Mouse (Mus musculus): ENCODE measurements around the gene Hsd11b2.
A peak's percentile ranks its signal among the peaks of the same experiment; 100 is the strongest.
"Not testable (repeated sequence)": the region's sequence is repeated elsewhere in the genome, so short reads cannot be mapped to it uniquely, and the experiment has no call there.

Gene Hsd11b2

DNA sequence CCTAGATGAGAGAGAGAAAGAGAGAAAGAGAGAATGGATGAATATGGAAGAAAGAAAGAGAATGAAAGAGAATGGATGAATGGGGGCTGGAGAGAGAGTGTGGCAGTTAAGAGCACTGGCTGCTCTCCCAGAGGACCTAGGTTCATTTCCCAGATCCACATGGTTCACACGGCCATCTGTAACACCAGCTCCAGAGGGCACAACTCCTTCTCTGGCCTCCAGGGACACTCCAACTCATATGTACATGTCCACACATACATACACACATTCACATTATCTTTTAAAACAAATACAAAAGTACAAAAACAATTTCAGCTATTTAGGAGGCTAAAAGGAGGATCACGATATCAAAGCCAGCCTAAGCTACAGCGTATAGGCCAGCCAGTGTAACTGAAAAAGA, 44.3 kb downstream of the Hsd11b2 start:
- DNase-seq (ENCODE audit: low spot score in 2 of 2) = no peak

DNA sequence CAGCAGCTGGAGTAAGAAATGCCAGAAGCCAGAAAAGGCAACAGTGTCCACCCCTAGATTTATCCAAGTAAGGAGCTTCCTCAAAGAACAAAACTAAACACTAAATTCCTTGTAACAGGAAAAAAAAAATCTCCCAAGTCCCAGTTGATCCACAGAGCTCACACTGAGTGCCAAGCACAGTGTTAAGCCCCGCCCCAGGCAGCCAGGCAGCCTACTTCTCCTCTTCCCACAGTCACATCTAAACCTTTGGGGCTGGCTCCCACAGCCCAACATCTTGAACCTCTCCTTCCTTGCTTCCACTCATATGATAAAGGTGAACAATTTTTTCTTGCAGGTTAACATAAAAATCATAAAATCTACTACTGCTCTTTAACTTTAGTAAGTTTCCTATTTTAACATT, 45.3 kb downstream of the Hsd11b2 start:
- DNase-seq (ENCODE audit: low spot score in 2 of 2) = no peak

DNA sequence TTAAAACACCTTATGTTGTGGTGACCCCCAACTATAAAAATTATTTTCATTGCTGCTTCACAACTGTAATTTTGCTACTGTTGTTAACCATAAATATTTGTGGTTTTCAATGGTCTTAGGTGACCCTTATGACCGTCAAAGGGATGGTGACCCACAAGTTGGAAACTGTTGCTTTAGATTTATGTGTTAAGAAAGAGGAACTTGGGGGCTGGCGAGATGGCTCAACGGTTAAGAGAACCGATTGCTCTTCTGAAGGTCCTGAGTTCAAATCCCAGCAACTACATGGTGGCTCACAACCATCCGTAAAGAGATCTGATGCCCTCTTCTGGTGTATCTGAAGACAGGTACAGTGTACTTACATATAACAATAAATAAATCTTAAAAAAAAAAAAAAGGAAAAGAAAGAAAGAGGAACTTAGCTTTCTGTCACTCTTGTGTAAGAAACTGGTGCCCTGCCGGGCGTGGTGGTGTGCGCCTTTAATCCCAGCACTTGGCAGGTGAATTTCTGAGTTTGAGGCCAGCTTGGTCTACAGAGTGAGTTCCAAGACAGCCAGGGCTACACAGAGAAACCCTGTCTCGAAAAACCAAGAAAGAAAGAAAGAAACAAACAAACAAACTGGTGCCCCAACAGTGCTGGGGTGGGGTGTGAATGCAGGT, 46.1 kb downstream of the Hsd11b2 start:
- not testable (repeated sequence) for DNase-seq (ENCODE audit: low spot score in 2 of 2)

DNA sequence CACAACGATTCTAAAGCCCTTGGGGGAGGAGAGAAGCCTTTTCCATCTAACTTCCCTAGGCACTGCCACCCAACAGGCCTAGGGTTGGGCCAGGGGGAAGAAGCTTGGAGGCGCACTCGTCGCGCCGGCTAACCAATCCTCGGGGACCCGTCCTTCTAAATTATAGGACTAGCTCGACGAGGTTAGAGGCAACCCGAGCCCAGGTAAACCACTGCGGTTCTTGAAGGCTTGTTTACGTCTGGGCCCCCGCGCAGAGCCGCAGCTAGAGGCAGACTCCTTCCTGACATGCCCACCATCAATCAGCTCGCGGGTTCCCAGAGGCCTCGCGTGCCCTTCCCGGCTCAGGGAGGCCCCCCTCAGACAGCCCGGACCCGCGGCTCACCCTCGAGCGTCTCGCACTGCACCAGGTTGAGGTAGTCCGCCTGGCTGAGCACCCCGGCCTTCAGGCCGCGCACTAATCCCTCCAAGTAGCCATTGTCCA, 46.9 kb downstream of the Hsd11b2 start:
- peak in 1 of 2 experiments; percentile 20 for DNase-seq (ENCODE audit: low spot score in 2 of 2)

DNA sequence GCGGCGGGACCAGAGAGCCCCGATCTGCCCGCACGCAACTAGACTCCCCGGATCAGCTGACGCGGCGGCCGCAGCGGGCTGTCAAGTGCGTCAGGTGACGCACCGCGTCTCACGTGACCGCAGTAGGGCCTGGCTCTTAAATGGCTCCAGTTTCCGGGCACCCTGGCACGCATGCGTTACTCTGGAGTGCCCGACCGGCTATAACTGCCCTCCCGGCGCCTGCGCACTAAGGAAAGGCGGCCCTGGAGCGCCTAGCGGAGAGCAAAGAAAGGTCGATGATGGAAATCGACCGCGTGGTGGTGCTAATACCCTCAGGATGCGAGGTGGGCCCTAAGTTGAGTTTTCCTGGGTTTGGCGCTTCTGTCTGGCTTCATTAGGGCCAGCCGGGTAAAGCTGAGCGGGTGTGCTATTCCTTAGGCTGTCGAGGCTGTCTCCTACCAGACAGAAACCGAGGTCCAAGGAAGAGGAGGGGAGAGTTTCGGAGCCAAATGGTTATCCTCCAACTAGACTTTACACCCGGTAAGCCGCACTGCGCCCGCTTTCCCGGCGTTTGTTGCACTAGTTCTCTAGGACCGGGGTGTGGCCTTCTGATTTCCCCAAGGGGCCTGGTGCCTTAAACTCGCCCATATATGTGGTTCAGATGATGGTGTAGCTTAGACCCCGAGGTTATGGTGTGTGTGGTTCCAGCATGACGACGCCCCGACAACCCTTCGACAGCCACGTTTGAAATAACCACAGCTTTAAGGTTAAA, 47.6 kb downstream of the Hsd11b2 start, which contains the start of gene Atp6v0d1:
TSS of gene Atp6v0d1 (minus strand) at position 96 of the 751 bp plus-strand sequence.
- peak; percentile 100 for DNase-seq (ENCODE audit: low spot score in 2 of 2)

DNA sequence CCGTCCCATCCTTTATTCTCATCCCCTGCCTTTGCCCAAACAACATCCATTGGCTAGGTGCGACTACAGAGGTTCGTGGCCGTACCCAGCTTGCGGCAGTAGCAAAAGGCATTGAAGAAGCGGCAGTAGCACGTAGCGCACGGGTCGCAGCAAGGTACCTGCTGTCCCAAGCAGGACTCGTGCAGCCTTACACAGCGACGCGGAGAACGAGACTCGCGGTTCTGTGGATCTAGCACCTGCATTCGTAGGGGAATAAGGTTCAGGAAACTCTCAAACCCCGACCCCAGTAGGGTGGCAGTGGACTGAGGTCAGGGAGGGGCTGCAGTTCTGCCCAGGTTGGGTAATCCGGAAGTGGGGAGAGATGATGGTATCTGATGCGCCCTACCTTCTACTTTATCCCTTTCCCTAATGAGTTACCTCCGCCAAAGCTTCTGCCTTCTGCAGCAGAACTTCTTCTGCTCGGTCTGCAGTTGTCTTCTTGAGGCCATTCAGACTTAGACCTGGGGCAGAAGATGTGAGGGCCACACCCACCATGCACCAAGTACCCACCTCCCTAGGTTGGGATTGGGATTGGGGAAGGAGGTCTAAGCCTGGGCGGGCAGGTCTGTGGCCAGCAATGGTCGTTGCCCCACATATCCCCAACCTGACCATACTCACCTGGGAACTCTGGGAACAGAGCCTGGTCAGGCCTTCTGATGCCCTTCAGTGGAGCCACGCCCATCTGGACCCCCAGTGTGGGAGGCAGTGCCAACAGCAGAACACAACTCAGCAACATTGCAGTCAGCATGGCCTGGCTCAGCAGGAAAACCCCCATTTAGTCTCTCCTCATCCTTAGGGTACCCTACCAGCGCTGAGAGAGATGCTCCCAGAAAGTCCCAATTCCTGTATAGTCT, 48.4 kb downstream of the Hsd11b2 start:
- DNase-seq (ENCODE audit: low spot score in 2 of 2) = no peak

DNA sequence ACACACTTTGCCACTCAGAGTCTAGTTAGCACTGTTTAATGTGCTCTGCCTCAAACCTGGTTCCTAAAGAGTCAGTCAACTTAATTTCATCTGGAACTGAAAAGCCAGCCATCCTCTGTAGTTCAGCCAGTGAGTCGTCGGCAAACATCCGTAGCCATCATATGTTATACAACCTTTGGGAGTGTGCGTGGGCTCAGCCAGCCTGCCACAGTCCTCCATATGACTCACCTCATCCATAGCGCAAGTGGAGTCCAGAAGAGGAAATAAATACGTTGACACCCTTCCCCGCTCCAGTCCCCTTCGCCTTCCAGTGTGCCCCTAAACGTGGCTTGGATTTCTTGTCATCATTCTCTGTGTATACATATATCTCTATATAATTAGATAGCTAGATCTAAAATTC, 53.3 kb downstream of the Hsd11b2 start:
- no peak for DNase-seq (ENCODE audit: low spot score in 2 of 2)

DNA sequence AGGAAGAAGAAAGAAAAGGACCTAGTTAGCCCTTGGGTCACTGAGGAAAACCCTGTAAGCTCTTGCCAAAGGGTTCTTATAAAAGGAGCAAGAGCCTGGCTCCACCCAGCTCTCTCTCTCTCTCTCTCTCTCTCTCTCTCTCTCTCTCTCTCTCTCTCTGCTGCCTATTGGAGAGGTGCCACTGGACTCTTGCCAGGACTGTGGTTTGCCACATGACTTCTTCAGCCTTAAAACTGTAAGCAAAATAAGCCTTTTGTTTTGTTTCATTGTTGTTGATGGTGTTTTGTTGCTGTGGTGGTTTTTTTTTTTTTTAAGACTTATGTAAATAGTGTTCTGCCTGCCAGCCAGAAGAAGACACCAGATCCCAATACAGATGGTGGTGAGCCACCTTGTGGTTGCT, 54.9 kb downstream of the Hsd11b2 start:
- DNase-seq (ENCODE audit: low spot score in 2 of 2) = no peak

Measured in heart, adult 9 months (tissue).